Mouse (Mus musculus) testis, adult 2 months (tissue): ENCODE measurements at regions not wholly inside any gene's neighbourhood (a gene's known extent, or its start where the extent isn't known, plus 50 kb on each side); places are given as distances from the start of the nearest gene placed in this dataset.

Source experiments
- H3K27ac ChIP-seq: fragments of 200-500 bp; 2 replicates; pipeline ENCODE4 v1.5.1; 2012; ENCODE audit warnings: low read depth, low read length; ENCODE audit not compliant: control insufficient read depth, insufficient read depth
- H3K27me3 ChIP-seq: fragments of 200-500 bp; 2 replicates; pipeline ENCODE4 v1.6.1; 2012; ENCODE audit warnings: mild to moderate bottlenecking, low read length, moderate library complexity; ENCODE audit not compliant: control insufficient read depth, insufficient read depth
- H3K36me3 ChIP-seq: fragments of 200-500 bp; 2 replicates; pipeline ENCODE4 v1.6.1; 2012; ENCODE audit warnings: mild to moderate bottlenecking, low read length; ENCODE audit not compliant: control insufficient read depth, insufficient read depth
- H3K4me1 ChIP-seq: fragments of 200-500 bp; 2 replicates; pipeline ENCODE4 v1.6.1; 2012; ENCODE audit warnings: low read length; ENCODE audit not compliant: control insufficient read depth, insufficient read depth
- H3K4me3 ChIP-seq: fragments of 200-500 bp; 2 replicates; pipeline ENCODE4 v1.5.1; 2012; ENCODE audit warnings: low read depth, mild to moderate bottlenecking, low read length, moderate library complexity, mixed read lengths; ENCODE audit not compliant: control insufficient read depth
- CTCF ChIP-seq: fragments of 200-500 bp; IDR thresholded peaks from 2 replicates; pipeline ENCODE4 v1.5.1; 2012; ENCODE audit warnings: low read depth, mild to moderate bottlenecking, inconsistent platforms, low read length, moderate library complexity; ENCODE audit not compliant: control insufficient read depth, insufficient read depth, insufficient replicate concordance
- POLR2A ChIP-seq: fragments of 200-500 bp; IDR thresholded peaks from 2 replicates; pipeline ENCODE4 v1.6.1; 2012; ENCODE audit warnings: low read depth, mild to moderate bottlenecking, inconsistent platforms, low read length, moderate library complexity; ENCODE audit not compliant: control insufficient read depth

- Histone ChIP-seq H3K4me1 (no peaks in the 10 kb centered on the region), H3K27ac (no peak overlapping the region), H3K27me3 (no peaks in the 10 kb centered on the region), H3K4me3 (no peak overlapping the region), H3K36me3 (no peaks in the 10 kb centered on the region)
- TF ChIP-seq POLR2A (no peak), CTCF (no peak)
Measured at GRCm38 (mm10) chr3:41330356-41330755, 225.2 kb upstream of the Jade1 start.

DNA sequence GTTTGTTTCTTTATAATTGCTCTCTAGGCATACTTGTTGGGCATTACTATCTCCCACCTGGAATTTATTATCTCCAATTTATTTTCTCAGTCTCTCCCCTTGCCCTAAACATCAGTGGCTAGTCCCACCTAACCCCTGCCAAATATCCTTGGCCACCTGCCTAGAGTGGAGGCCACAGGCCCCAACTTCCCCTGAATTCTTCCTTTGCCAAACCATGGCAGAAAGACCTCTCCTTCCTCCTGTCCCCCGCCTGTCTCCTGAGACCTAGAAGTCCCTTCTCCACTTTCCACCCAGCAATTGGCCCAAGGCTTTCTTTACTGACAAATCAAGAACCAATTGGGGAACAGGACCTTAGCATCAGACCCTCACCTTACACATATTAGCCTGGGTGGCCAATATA is 226.7 kb upstream of the Jade1 start:
- Histone ChIP-seq H3K27me3 (no peaks in the 10 kb centered on the region), H3K36me3 (no peaks in the 10 kb centered on the region), H3K4me1 (no peaks in the 10 kb centered on the region), H3K4me3 (no peak overlapping the region), H3K27ac (no peak overlapping the region)
- TF ChIP-seq CTCF (no peak), POLR2A (no peak)

- Histone ChIP-seq H3K4me1 (no peaks in the 10 kb centered on the region), H3K36me3 (no peaks in the 10 kb centered on the region), H3K4me3 (no peak overlapping the region), H3K27me3 (no peaks in the 10 kb centered on the region), H3K27ac (no peak overlapping the region)
- no peak for TF ChIP-seq CTCF
- TF ChIP-seq POLR2A = no peak
Measured at GRCm38 (mm10) chr3:41326211-41327104, 229.1 kb upstream of the Jade1 start.

DNA sequence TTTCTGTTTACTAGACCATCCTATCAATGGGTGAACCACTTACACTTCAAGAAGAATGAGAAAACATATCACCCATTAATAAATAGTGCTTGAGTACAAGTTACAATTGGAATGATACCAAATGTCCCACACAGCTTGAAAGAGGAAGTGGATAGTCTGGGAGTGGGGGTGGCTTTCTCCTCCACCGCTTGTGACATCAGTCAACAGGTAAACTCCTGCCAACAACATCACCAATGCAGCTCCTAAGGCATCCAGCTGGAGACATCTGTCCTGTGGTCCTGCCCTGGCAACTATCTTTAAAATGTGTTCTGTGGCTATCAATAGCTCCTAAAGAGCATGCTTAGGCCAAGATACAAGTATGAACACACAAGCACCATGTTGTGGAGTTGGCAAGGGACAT is 233.7 kb upstream of the Jade1 start:
- Histone ChIP-seq H3K4me3 (no peak overlapping the region), H3K27ac (no peak overlapping the region), H3K4me1 (no peaks in the 10 kb centered on the region), H3K36me3 (no peaks in the 10 kb centered on the region), H3K27me3 (no peaks in the 10 kb centered on the region)
- no peak for TF ChIP-seq CTCF
- TF ChIP-seq POLR2A = no peak

DNA sequence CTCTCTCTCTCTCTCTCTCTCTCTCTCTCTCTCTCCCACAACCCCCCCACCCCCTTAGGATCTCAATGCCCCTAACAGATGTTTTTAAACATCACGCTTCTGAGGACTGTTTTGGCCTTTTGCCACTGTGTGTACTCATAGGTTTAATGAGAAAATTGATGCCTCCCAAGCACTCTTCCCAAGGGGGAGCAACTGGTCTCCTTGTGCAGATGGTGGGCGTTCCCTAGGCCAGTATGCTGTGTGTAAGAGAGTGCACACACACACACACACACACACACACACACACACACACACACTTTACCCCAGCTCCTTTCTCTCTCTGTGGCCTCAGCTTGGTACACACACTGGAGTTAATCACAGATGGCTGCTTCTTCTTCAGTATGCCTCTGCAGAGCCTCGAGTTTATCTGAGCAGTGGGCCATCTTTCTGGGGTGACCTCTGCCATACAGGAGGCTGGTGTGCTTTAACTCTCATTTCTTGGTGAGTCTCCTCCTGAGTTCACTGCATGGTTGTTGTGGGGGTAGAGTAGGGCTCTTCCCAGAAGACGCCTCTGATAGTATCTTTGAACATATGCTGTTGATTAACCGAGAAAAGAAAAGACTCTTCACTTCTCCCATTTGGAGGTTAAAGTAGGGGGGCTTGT is 236.2 kb upstream of the Jade1 start:
- Histone ChIP-seq H3K4me1 (no peaks in the 10 kb centered on the region), H3K4me3 (no peak overlapping the region), H3K27me3 (no peaks in the 10 kb centered on the region), H3K36me3 (no peaks in the 10 kb centered on the region), H3K27ac (no peak overlapping the region)
- TF ChIP-seq CTCF = no peak
- no peak for TF ChIP-seq POLR2A

GRCm38 (mm10) chr3:41318232-41319131 is 235.6 kb upstream of the Pgrmc2 start:
- no peak overlapping the region for H3K4me3 ChIP-seq
- no peaks in the 10 kb centered on the region for H3K27me3 ChIP-seq
- H3K36me3 ChIP-seq = no peaks in the 10 kb centered on the region
- TF ChIP-seq CTCF (no peak), POLR2A (no peak)
- no peaks in the 10 kb centered on the region for H3K4me1 ChIP-seq
- no peak overlapping the region for H3K27ac ChIP-seq

DNA sequence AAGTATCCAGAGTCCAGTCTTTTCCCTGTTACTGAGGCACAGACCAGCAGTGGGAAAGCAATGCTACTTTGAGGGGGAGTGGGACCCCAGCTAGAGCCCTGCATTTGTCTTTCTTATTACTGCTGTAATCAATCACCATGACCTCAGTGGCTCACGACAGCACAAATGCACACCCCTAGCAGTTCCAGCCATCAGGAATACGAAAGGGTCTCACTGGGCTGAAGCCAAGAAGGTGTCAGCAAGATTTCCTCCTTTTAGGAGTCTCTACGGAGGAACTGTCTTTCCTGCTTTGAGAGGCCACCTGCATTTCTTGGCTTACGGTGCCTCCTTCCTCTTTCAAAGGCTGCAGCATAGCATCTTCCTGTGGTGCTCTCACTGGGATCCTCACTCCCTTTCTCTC is 234.3 kb upstream of the Pgrmc2 start:
- Histone ChIP-seq H3K36me3 (no peaks in the 10 kb centered on the region), H3K4me3 (no peak overlapping the region), H3K27ac (no peak overlapping the region), H3K27me3 (no peaks in the 10 kb centered on the region), H3K4me1 (no peaks in the 10 kb centered on the region)
- no peak for TF ChIP-seq CTCF
- TF ChIP-seq POLR2A = no peak
